Mouse (Mus musculus) heart, embryonic 11.5 days (tissue): ENCODE measurements around the gene Lrrc49. TPM values are rescaled to one million over a fixed set of nuclear protein-coding genes. Genes with fewer than 3 reads are reported as not detected.

Experiments used
- ATAC-seq: fragments of 200-750 bp; cut with Nextera tagmentation; replicated peaks from 2 replicates; pipeline ENCODE4 v1.8.0; 2017; ENCODE audit warnings: moderate library complexity; ENCODE audit not compliant: insufficient number of reproducible peaks, low FRiP score, low TSS enrichment
- H3K27ac ChIP-seq: fragments of 300-500 bp; sonication (generic); 2 replicates; pipeline ENCODE4 v1.5.1; 2014; ENCODE audit warnings: mild to moderate bottlenecking, low read depth, low read length
- H3K27me3 ChIP-seq: fragments of 300-500 bp; sonication (generic); 2 replicates; pipeline ENCODE4 v1.6.1; 2014; ENCODE audit warnings: mild to moderate bottlenecking, low read length, mixed read lengths; ENCODE audit not compliant: control insufficient read depth, insufficient read depth
- H3K36me3 ChIP-seq: fragments of 300-500 bp; sonication (generic); 2 replicates; pipeline ENCODE4 v1.6.1; 2014; ENCODE audit warnings: mild to moderate bottlenecking, low read length, moderate library complexity, mixed read lengths; ENCODE audit not compliant: control insufficient read depth, insufficient read depth
- H3K4me1 ChIP-seq: fragments of 300-500 bp; sonication (generic); 2 replicates; pipeline ENCODE4 v1.6.1; 2014; ENCODE audit warnings: low read length; ENCODE audit not compliant: control insufficient read depth, insufficient read depth
- H3K4me2 ChIP-seq: fragments of 300-500 bp; sonication (generic); 2 replicates; pipeline ENCODE4 v1.6.1; 2014; ENCODE audit warnings: mild to moderate bottlenecking, moderate library complexity
- H3K4me3 ChIP-seq: fragments of 300-500 bp; sonication (generic); 2 replicates; pipeline ENCODE4 v1.5.1; 2014; ENCODE audit warnings: low read depth, low read length
- H3K9ac ChIP-seq: fragments of 300-500 bp; sonication (generic); 2 replicates; pipeline ENCODE4 v1.6.1; 2014; ENCODE audit warnings: mild to moderate bottlenecking, low read depth, low read length, moderate library complexity
- H3K9me3 ChIP-seq: fragments of 300-500 bp; sonication (generic); replicated peaks from 2 replicates; pipeline ENCODE4 v1.6.1; 2016; ENCODE audit warnings: low read length; ENCODE audit not compliant: control insufficient read depth
- WGBS: fragments of 180-500 bp; shearing (Covaris S2); extraction: QIAGEN DNeasy Blood & Tissue Kit; methylation state at CpG from one replicate; pipeline ENCODE4 v1.1.7; 2014; ENCODE audit not compliant: insufficient replicate concordance; 5-methylcytosine and 5-hydroxymethylcytosine counted together
- polyA plus RNA-seq: library from polyadenylated mRNA; unstranded; fragments of >200 nt; fragmentation: Nextera tagmentation; extraction: Ambion mirVana; gene quantifications from 2 replicates; pipeline ENCODE4 v1.2.1, GENCODE M21; 2014

Lrrc49 gene
- polyA plus RNA-seq, 1 experiment from 2014 or later, result 9.3 TPM

GRCm38 (mm10) chr9:60626311-60626791 lies 61.6 kb downstream of the Lrrc49 start:
- ATAC-seq, result no peak
- no peak overlapping the region for H3K4me3 ChIP-seq
- no peak overlapping the region for H3K27ac ChIP-seq
- 61% methylated on average over 7 of the region's 7 CpGs for WGBS
- H3K4me2 ChIP-seq, result no peak overlapping the region
- H3K9me3 ChIP-seq, result no peaks in the 10 kb centered on the region
- H3K9ac ChIP-seq, result no peak overlapping the region
- H3K27me3 ChIP-seq, result no peaks in the 10 kb centered on the region
- H3K36me3 ChIP-seq, result no peaks in the 10 kb centered on the region
- H3K4me1 ChIP-seq, result peaks cover 6% of the 10 kb centered on the region; the same call in 1 of the 2 replicates

- ATAC-seq, result no peak
- H3K27me3 ChIP-seq, result no peaks in the 10 kb centered on the region
- H3K9me3 ChIP-seq, result no peaks in the 10 kb centered on the region
- no peaks in the 10 kb centered on the region for H3K36me3 ChIP-seq
- H3K4me3 ChIP-seq, result no peak overlapping the region
- H3K4me1 ChIP-seq, result peaks cover 6% of the 10 kb centered on the region; the same call in 1 of the 2 replicates
- H3K4me2 ChIP-seq, result no peak overlapping the region
- 49% methylated on average over 2 of the region's 2 CpGs for WGBS
- no peak overlapping the region for H3K27ac ChIP-seq
- no peak overlapping the region for H3K9ac ChIP-seq
Measured at GRCm38 (mm10) chr9:60625895-60626294, 62.1 kb downstream of the Lrrc49 start.

- 42% methylated on average over 9 of the region's 9 CpGs for WGBS
- H3K27me3 ChIP-seq, result no peaks in the 10 kb centered on the region
- H3K36me3 ChIP-seq, result no peaks in the 10 kb centered on the region
- no peak for ATAC-seq
- no peak overlapping the region for H3K4me3 ChIP-seq
- peak overlapping the region; percentile 59; the same call in 1 of the 2 replicates for H3K9ac ChIP-seq
- H3K9me3 ChIP-seq, result no peaks in the 10 kb centered on the region
- no peaks in the 10 kb centered on the region for H3K4me1 ChIP-seq
- H3K27ac ChIP-seq, result peak overlapping the region; percentile 74
- no peak overlapping the region; the same call in 1 of the 2 replicates for H3K4me2 ChIP-seq
Measured at GRCm38 (mm10) chr9:60616946-60617345, 71.0 kb downstream of the Lrrc49 start.

- no peaks in the 10 kb centered on the region for H3K36me3 ChIP-seq
- no peaks in the 10 kb centered on the region for H3K9me3 ChIP-seq
- H3K4me3 ChIP-seq, result no peak overlapping the region
- no peak for ATAC-seq
- H3K4me2 ChIP-seq, result no peak overlapping the region
- H3K27ac ChIP-seq, result no peak overlapping the region
- no peak overlapping the region for H3K9ac ChIP-seq
- no peaks in the 10 kb centered on the region for H3K4me1 ChIP-seq
- 68% methylated on average over 7 of the region's 7 CpGs for WGBS
- no peaks in the 10 kb centered on the region for H3K27me3 ChIP-seq
Measured at GRCm38 (mm10) chr9:60616359-60616758, 71.6 kb downstream of the Lrrc49 start.

- no peak for ATAC-seq
- Histone ChIP-seq H3K9me3 (no peaks in the 10 kb centered on the region), H3K4me1 (no peaks in the 10 kb centered on the region)
Measured at GRCm38 (mm10) chr9:60612260-60612659, 75.7 kb downstream of the Lrrc49 start.

GRCm38 (mm10) chr9:60610194-60610593 lies 77.8 kb downstream of the Lrrc49 start:
- no peak overlapping the region for H3K4me2 ChIP-seq

More at GRCm38 (mm10) chr9:60612260-60612659, 75.7 kb downstream of the Lrrc49 start:
- Histone ChIP-seq H3K36me3 (no peaks in the 10 kb centered on the region), H3K27me3 (no peaks in the 10 kb centered on the region), H3K9ac (no peak overlapping the region), H3K4me2 (no peak overlapping the region), H3K27ac (no peak overlapping the region), H3K4me3 (no peak overlapping the region)
- 78% methylated on average over 2 of the region's 2 CpGs for WGBS

GRCm38 (mm10) chr9:60608857-60609256 lies 79.1 kb downstream of the Lrrc49 start:
- 78% methylated on average over 9 of the region's 9 CpGs for WGBS
- ATAC-seq, result no peak
- no peaks in the 10 kb centered on the region for H3K27me3 ChIP-seq
- no peak overlapping the region for H3K4me2 ChIP-seq
- H3K36me3 ChIP-seq, result no peaks in the 10 kb centered on the region
- H3K4me1 ChIP-seq, result no peaks in the 10 kb centered on the region
- H3K9me3 ChIP-seq, result no peaks in the 10 kb centered on the region
- no peak overlapping the region for H3K4me3 ChIP-seq
- no peak overlapping the region for H3K27ac ChIP-seq
- H3K9ac ChIP-seq, result no peak overlapping the region

More at GRCm38 (mm10) chr9:60610194-60610593, 77.8 kb downstream of the Lrrc49 start:
- no peak overlapping the region for H3K27ac ChIP-seq
- no peaks in the 10 kb centered on the region for H3K36me3 ChIP-seq
- H3K27me3 ChIP-seq, result no peaks in the 10 kb centered on the region
- ATAC-seq, result no peak
- H3K9me3 ChIP-seq, result no peaks in the 10 kb centered on the region
- 60% methylated on average over 13 of the region's 13 CpGs for WGBS
- no peaks in the 10 kb centered on the region for H3K4me1 ChIP-seq
- H3K4me3 ChIP-seq, result no peak overlapping the region
- H3K9ac ChIP-seq, result no peak overlapping the region

- WGBS, result 65% methylated on average over 3 of the region's 3 CpGs
- ATAC-seq, result no peak
- H3K4me1 ChIP-seq, result no peaks in the 10 kb centered on the region
- no peak overlapping the region for H3K4me3 ChIP-seq
- no peak overlapping the region for H3K9ac ChIP-seq
- H3K27ac ChIP-seq, result no peak overlapping the region
- no peaks in the 10 kb centered on the region for H3K9me3 ChIP-seq
- no peaks in the 10 kb centered on the region for H3K27me3 ChIP-seq
- no peak overlapping the region for H3K4me2 ChIP-seq
- no peaks in the 10 kb centered on the region for H3K36me3 ChIP-seq
Measured at GRCm38 (mm10) chr9:60608086-60608485, 79.9 kb downstream of the Lrrc49 start.

GRCm38 (mm10) chr9:60604971-60605370 lies 83.0 kb downstream of the Lrrc49 start:
- no peaks in the 10 kb centered on the region for H3K9me3 ChIP-seq
- no peak for ATAC-seq
- H3K9ac ChIP-seq, result no peak overlapping the region
- WGBS, result 69% methylated on average over 2 of the region's 2 CpGs
- H3K4me2 ChIP-seq, result no peak overlapping the region
- no peaks in the 10 kb centered on the region for H3K4me1 ChIP-seq
- H3K4me3 ChIP-seq, result no peak overlapping the region
- H3K27me3 ChIP-seq, result no peaks in the 10 kb centered on the region
- H3K36me3 ChIP-seq, result no peaks in the 10 kb centered on the region
- H3K27ac ChIP-seq, result no peak overlapping the region
